Mouse (Mus musculus) c-Kit-negative CD71-positive TER-119-positive erythroid progenitor cells, embryonic 14.5 days (primary cell): ENCODE data around the gene Cfp.

Experiments
- DNase-seq: peaks from one replicate; pipeline ENCODE4 v3.0.0-alpha.2; 2013; ENCODE audit warnings: low read depth, low spot score

The Cfp gene

GRCm38 (mm10) chrX:20931364-20931763 is at the start of gene Cfp:
Gene Cfp, minus strand, starts transcription at chrX:20931555.
- DNase-seq: no peak

- DNase-seq: no peak
Measured at GRCm38 (mm10) chrX:20980901-20981300, 49.5 kb upstream of the Cfp start.

GRCm38 (mm10) chrX:20961477-20962378 is 30.4 kb upstream of the Cfp start, which contains the start of gene Uxt:
Gene Uxt, minus strand, starts transcription at chrX:20962017.
- peak; percentile 71 for DNase-seq

GRCm38 (mm10) chrX:20950191-20950880 is 19.0 kb upstream of the Cfp start, which contains the start of gene Elk1:
Gene Elk1, minus strand, starts transcription at chrX:20950608.
- DNase-seq: peak; percentile 64

- DNase-seq: no peak
Measured at GRCm38 (mm10) chrX:20946055-20946454, 14.7 kb upstream of the Cfp start.

GRCm38 (mm10) chrX:20931963-20932362 is 608 bp upstream of the Cfp start:
- no peak for DNase-seq

GRCm38 (mm10) chrX:20929859-20930258 is 1.5 kb downstream of the Cfp start:
- DNase-seq: no peak

GRCm38 (mm10) chrX:20924976-20925375 is 6.4 kb downstream of the Cfp start:
- no peak for DNase-seq

GRCm38 (mm10) chrX:20923506-20923905 is 7.8 kb downstream of the Cfp start:
- no peak for DNase-seq

GRCm38 (mm10) chrX:20921366-20921765 is 10.0 kb downstream of the Cfp start:
- DNase-seq: no peak

- DNase-seq: no peak
Measured at GRCm38 (mm10) chrX:20920844-20921364, 10.5 kb downstream of the Cfp start, which contains the start of gene Syn1. Gene Syn1, minus strand, starts transcription at chrX:20921004.

- no peak for DNase-seq
Measured at GRCm38 (mm10) chrX:20920249-20920843, 11.0 kb downstream of the Cfp start.

- no peak for DNase-seq
Measured at GRCm38 (mm10) chrX:20915075-20915474, 16.3 kb downstream of the Cfp start.

- DNase-seq: no peak
Measured at GRCm38 (mm10) chrX:20913726-20914125, 17.6 kb downstream of the Cfp start.

GRCm38 (mm10) chrX:20910074-20910473 is 21.3 kb downstream of the Cfp start:
- peak; percentile 20 for DNase-seq
